Mouse (Mus musculus) hindbrain, embryonic 14.5 days (tissue): ENCODE results near the gene Kif2a. TPM values are rescaled to one million over a fixed set of nuclear protein-coding genes. Genes with fewer than 3 reads are reported as not detected.

ENCODE experiments used
- ATAC-seq: fragments of 200-750 bp; cut with Nextera tagmentation; 2 replicates; pipeline ENCODE4 v1.8.0; 2017; ENCODE audit warnings: moderate number of reproducible peaks, mild to moderate bottlenecking, moderate TSS enrichment, moderate library complexity; ENCODE audit not compliant: low FRiP score
- DNase-seq: peaks from one replicate; pipeline ENCODE4 v3.0.0-alpha.2; 2015; ENCODE audit warnings: low spot score
- H3K27ac ChIP-seq: fragments of 300-500 bp; sonication (generic); 2 replicates; pipeline ENCODE4 v1.5.1; 2014; ENCODE audit warnings: mild to moderate bottlenecking, moderate library complexity
- H3K27me3 ChIP-seq: fragments of 300-500 bp; sonication (generic); 2 replicates; pipeline ENCODE4 v1.6.1; 2014; ENCODE audit warnings: mild to moderate bottlenecking, low read length, mixed read lengths; ENCODE audit not compliant: control insufficient read depth, insufficient read depth
- H3K36me3 ChIP-seq: fragments of 300-500 bp; sonication (generic); replicated peaks from 2 replicates; pipeline ENCODE4 v1.6.1; 2014; ENCODE audit not compliant: control insufficient read depth, insufficient read depth
- H3K4me1 ChIP-seq: fragments of 300-500 bp; sonication (generic); replicated peaks from 2 replicates; pipeline ENCODE4 v1.6.1; 2014; ENCODE audit warnings: antibody characterized with exemption, low read length, mixed read lengths; ENCODE audit not compliant: control insufficient read depth, insufficient read depth
- H3K4me2 ChIP-seq: fragments of 300-500 bp; sonication (generic); replicated peaks from 2 replicates; pipeline ENCODE4 v1.6.1; 2014; ENCODE audit warnings: mild to moderate bottlenecking, moderate library complexity
- H3K4me3 ChIP-seq: fragments of 300-500 bp; sonication (generic); replicated peaks from 2 replicates; pipeline ENCODE4 v1.5.1; 2014; ENCODE audit warnings: mild to moderate bottlenecking, low read length
- H3K9ac ChIP-seq: fragments of 300-500 bp; sonication (generic); 2 replicates; pipeline ENCODE4 v1.6.1; 2014
- H3K9me3 ChIP-seq: fragments of 300-500 bp; sonication (generic); 2 replicates; pipeline ENCODE4 v1.6.1; 2016; ENCODE audit warnings: low read length; ENCODE audit not compliant: control insufficient read depth
- WGBS: fragments of 180-500 bp; shearing (Covaris S2); extraction: QIAGEN DNeasy Blood & Tissue Kit; methylation state at CpG from one replicate; pipeline ENCODE4 v1.1.7; 2014; 5-methylcytosine and 5-hydroxymethylcytosine counted together
- polyA plus RNA-seq: library from polyadenylated mRNA; unstranded; fragments of >200 nt; fragmentation: Nextera tagmentation; extraction: Ambion mirVana; gene quantifications from 2 replicates; pipeline ENCODE4 v1.2.1, GENCODE M21; 2014

The Kif2a gene
- polyA plus RNA-seq, 1 experiment from 2014 or later: 54.9 TPM

GRCm38 (mm10) chr13:106946594-106947540, 75.1 kb downstream of the Kif2a start, which contains the start of gene Dimt1:
Dimt1 (plus strand) TSS chr13:106947127.
- H3K9ac ChIP-seq: peak within 1 kb of the TSS; percentile 82
- H3K4me1 ChIP-seq: peaks cover 11% of the 10 kb centered on the region
- H3K9me3 ChIP-seq: no peaks in the 10 kb centered on the region
- under 1% methylated on average over 68 of the region's 68 CpGs for WGBS
- DNase-seq: peak; percentile 92
- ATAC-seq: peak; percentile 99
- peak within 1 kb of the TSS; percentile 62 for H3K27ac ChIP-seq
- peak within 1 kb of the TSS; percentile 77 for H3K4me2 ChIP-seq
- peaks cover 27% of the 10 kb centered on the region for H3K36me3 ChIP-seq
- no peaks in the 10 kb centered on the region for H3K27me3 ChIP-seq
- peak within 1 kb of the TSS; percentile 82 for H3K4me3 ChIP-seq

GRCm38 (mm10) chr13:106945518-106945917, 76.4 kb downstream of the Kif2a start:
- no peak for ATAC-seq
- no peak overlapping the region for H3K9ac ChIP-seq
- H3K4me2 ChIP-seq: no peak overlapping the region
- no peaks in the 10 kb centered on the region for H3K9me3 ChIP-seq
- H3K4me1 ChIP-seq: peaks cover 11% of the 10 kb centered on the region
- whole genome bisulfite sequencing: 82% methylated on average over 9 of the region's 9 CpGs
- no peak for DNase-seq
- H3K27me3 ChIP-seq: no peaks in the 10 kb centered on the region
- H3K27ac ChIP-seq: no peak overlapping the region
- peaks cover 15% of the 10 kb centered on the region for H3K36me3 ChIP-seq
- H3K4me3 ChIP-seq: no peak overlapping the region

GRCm38 (mm10) chr13:106942721-106943120, 79.2 kb downstream of the Kif2a start:
- 85% methylated on average over 1 of the region's 1 CpGs for WGBS
- Histone ChIP-seq H3K27me3 (no peaks in the 10 kb centered on the region), H3K27ac (no peak overlapping the region), H3K4me3 (no peak overlapping the region), H3K36me3 (no peaks in the 10 kb centered on the region), H3K9ac (no peak overlapping the region), H3K9me3 (no peaks in the 10 kb centered on the region), H3K4me2 (no peak overlapping the region), H3K4me1 (peaks cover 3% of the 10 kb centered on the region)
- ATAC-seq (no peak), DNase-seq (no peak)

GRCm38 (mm10) chr13:106941211-106941976, 80.5 kb downstream of the Kif2a start:
- Histone ChIP-seq H3K27me3 (no peaks in the 10 kb centered on the region), H3K9me3 (no peaks in the 10 kb centered on the region), H3K9ac (no peak overlapping the region), H3K4me2 (peak overlapping the region; percentile 25), H3K27ac (no peak overlapping the region), H3K4me1 (no peaks in the 10 kb centered on the region), H3K4me3 (peak overlapping the region; percentile 14), H3K36me3 (no peaks in the 10 kb centered on the region)
- no peak for ATAC-seq
- 19% methylated on average over 7 of the region's 7 CpGs for WGBS
- DNase-seq: no peak

GRCm38 (mm10) chr13:106937138-106937472, 84.8 kb downstream of the Kif2a start:
- DNase-seq (no peak), ATAC-seq (peak; percentile 1; the same call in 1 of the 2 replicates)
- H3K36me3 ChIP-seq: no peaks in the 10 kb centered on the region
- no peak overlapping the region for H3K27ac ChIP-seq
- peak overlapping the region; percentile 62 for H3K4me2 ChIP-seq
- peaks cover 6% of the 10 kb centered on the region for H3K4me1 ChIP-seq
- H3K9me3 ChIP-seq: no peaks in the 10 kb centered on the region
- H3K9ac ChIP-seq: peak overlapping the region; percentile 88; the same call in 1 of the 2 replicates
- H3K27me3 ChIP-seq: no peaks in the 10 kb centered on the region
- WGBS: 29% methylated on average over 7 of the region's 7 CpGs
- peak overlapping the region; percentile 88 for H3K4me3 ChIP-seq

GRCm38 (mm10) chr13:106936256-106937137, 85.4 kb downstream of the Kif2a start, which contains the start of gene Ipo11:
Ipo11 (minus strand) TSS chr13:106936958.
- under 1% methylated on average over 83 of the region's 84 CpGs for WGBS

GRCm38 (mm10) chr13:106935871-106936255, 86.1 kb downstream of the Kif2a start:
- Histone ChIP-seq H3K9me3 (no peaks in the 10 kb centered on the region), H3K4me1 (peaks cover 6% of the 10 kb centered on the region), H3K36me3 (no peaks in the 10 kb centered on the region), H3K4me3 (peak overlapping the region; percentile 88), H3K27ac (peak overlapping the region; percentile 88), H3K27me3 (no peaks in the 10 kb centered on the region), H3K9ac (peak overlapping the region; percentile 88), H3K4me2 (peak overlapping the region; percentile 62)
- DNase-seq: no peak
- no peak for ATAC-seq
- 9% methylated on average over 9 of the region's 9 CpGs for WGBS

More at GRCm38 (mm10) chr13:106936256-106937137, 85.4 kb downstream of the Kif2a start, which contains the start of gene Ipo11:
- DNase-seq: peak; percentile 99
- Histone ChIP-seq H3K9ac (peak within 1 kb of the TSS; percentile 88), H3K27ac (peak within 1 kb of the TSS; percentile 88), H3K4me2 (peak within 1 kb of the TSS; percentile 62), H3K4me3 (peak within 1 kb of the TSS; percentile 88), H3K9me3 (no peaks in the 10 kb centered on the region), H3K4me1 (peaks cover 6% of the 10 kb centered on the region), H3K27me3 (no peaks in the 10 kb centered on the region), H3K36me3 (no peaks in the 10 kb centered on the region)
- peak; percentile 98 for ATAC-seq

- Histone ChIP-seq H3K27me3 (no peaks in the 10 kb centered on the region), H3K4me1 (no peaks in the 10 kb centered on the region), H3K9ac (no peak overlapping the region), H3K9me3 (peaks cover 10% of the 10 kb centered on the region; the same call in 1 of the 2 replicates), H3K36me3 (peaks cover 13% of the 10 kb centered on the region), H3K27ac (no peak overlapping the region), H3K4me2 (no peak overlapping the region), H3K4me3 (no peak overlapping the region)
- WGBS: 89% methylated on average over 2 of the region's 2 CpGs
- ATAC-seq (no peak), DNase-seq (no peak)
Measured at GRCm38 (mm10) chr13:106929201-106929600, 92.7 kb downstream of the Kif2a start.
